Mouse (Mus musculus): ENCODE results near the gene Cdk19. TPM values are rescaled to one million over a fixed set of nuclear protein-coding genes. Genes with fewer than 3 reads are reported as not detected.

Cdk19 gene
- polyA plus RNA-seq, 1 experiment from 2014 or later, result 4.7 TPM

- Histone ChIP-seq H3K36me3 (replicated peaks) (no peaks in the 10 kb centered on the region), H3K27me3 (ENCODE audit: poor library complexity, severe bottlenecking) (no peaks in the 10 kb centered on the region), H3K4me1 (peaks cover 11% of the 10 kb centered on the region), H3K4me3 (no peak overlapping the region), H3K9me3 (no peaks in the 10 kb centered on the region), H3K27ac (no peak overlapping the region)
- WGBS, result 87% methylated on average over 2 of the region's 2 CpGs
- no peak for DNase-seq (ENCODE audit: extremely low spot score, low spot score)
Observed at GRCm38 (mm10) chr10:40358166-40358565, 18.8 kb downstream of the Cdk19 start.

DNA sequence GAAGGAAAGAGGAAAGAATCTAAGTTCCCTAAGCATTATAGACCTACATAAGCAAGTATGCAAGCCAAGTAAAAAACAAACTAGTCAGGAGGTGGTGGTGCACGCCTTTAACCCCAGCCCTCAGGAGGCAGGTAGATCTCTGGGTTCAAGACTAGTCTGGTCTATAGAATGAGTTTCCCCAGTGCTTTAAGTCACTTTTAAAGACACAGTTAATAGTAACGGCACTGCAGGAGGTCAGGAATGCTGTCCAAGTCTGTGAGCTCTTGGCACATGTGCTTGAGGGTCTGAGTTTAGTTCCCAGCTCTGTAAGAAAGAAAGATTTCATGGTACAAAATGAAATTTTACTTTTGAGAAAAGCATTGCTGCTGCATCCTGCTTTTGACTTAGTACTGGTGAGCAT, 19.8 kb downstream of the Cdk19 start:
- Histone ChIP-seq H3K27me3 (ENCODE audit: poor library complexity, severe bottlenecking) (no peaks in the 10 kb centered on the region), H3K9me3 (no peaks in the 10 kb centered on the region), H3K4me3 (no peak overlapping the region), H3K36me3 (replicated peaks) (no peaks in the 10 kb centered on the region), H3K4me1 (peaks cover 17% of the 10 kb centered on the region), H3K27ac (no peak overlapping the region)
- WGBS, result 83% methylated on average over 2 of the region's 2 CpGs
- no peak for DNase-seq (ENCODE audit: extremely low spot score, low spot score)

DNA sequence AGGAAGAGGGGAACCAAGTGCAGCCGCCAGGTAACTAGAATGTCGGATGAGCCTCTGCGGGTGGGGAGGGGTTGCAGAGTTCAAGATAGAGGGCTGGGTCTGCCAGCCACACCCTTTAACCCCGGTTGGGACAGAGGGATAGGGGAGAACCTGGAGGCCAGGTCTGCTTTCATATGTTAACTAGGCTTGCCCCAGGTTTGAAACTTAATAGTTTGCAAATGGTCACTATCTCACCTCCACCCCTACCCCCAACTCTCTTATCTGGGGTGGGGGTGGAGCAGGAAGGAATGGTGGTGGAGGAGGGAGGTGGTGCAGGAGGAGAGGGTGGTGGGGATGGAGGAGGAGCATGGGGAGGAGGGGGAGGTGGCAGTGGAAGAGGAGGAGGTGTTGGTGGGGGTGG, 23.6 kb downstream of the Cdk19 start:
- DNase-seq (ENCODE audit: extremely low spot score, low spot score), result no peak
- no peaks in the 10 kb centered on the region for H3K27me3 ChIP-seq (ENCODE audit: poor library complexity, severe bottlenecking)
- no peaks in the 10 kb centered on the region for H3K36me3 ChIP-seq (replicated peaks)
- H3K27ac ChIP-seq, result no peak overlapping the region
- 26% methylated on average over 4 of the region's 4 CpGs for WGBS
- H3K4me3 ChIP-seq, result no peak overlapping the region
- H3K4me1 ChIP-seq, result peaks cover 25% of the 10 kb centered on the region
- no peaks in the 10 kb centered on the region for H3K9me3 ChIP-seq

GRCm38 (mm10) chr10:40364642-40365361, 25.4 kb downstream of the Cdk19 start:
- Histone ChIP-seq H3K27me3 (ENCODE audit: poor library complexity, severe bottlenecking) (no peaks in the 10 kb centered on the region), H3K9me3 (no peaks in the 10 kb centered on the region), H3K4me3 (no peak overlapping the region), H3K27ac (no peak overlapping the region), H3K4me1 (peaks cover 19% of the 10 kb centered on the region), H3K36me3 (replicated peaks) (no peaks in the 10 kb centered on the region)
- DNase-seq (ENCODE audit: extremely low spot score, low spot score), result no peak
- WGBS, result 54% methylated on average over 5 of the region's 5 CpGs

DNA sequence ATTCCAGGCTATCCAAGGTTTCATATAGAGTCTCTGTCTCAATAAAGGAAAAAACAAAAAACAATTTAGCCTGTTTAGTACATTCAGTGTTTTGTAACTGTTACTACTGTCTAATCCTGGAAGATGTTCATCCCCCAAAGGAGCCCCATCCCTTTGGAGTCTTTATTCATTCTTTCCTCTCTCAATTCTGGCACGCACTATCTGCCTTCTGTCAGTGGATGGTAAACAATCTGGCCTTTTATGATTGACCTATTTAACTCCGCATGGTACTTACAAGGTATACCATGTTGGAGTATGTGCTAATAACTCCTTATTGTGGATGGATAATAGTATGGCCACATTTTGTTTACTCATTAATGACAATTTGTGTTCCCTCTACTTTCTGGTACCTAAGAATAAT, 26.6 kb downstream of the Cdk19 start:
- no peak overlapping the region for H3K27ac ChIP-seq
- no peaks in the 10 kb centered on the region for H3K36me3 ChIP-seq (replicated peaks)
- DNase-seq (ENCODE audit: extremely low spot score, low spot score), result no peak
- H3K4me3 ChIP-seq, result no peak overlapping the region
- peaks cover 19% of the 10 kb centered on the region for H3K4me1 ChIP-seq
- WGBS, result 87% methylated on average over 2 of the region's 2 CpGs
- H3K27me3 ChIP-seq (ENCODE audit: poor library complexity, severe bottlenecking), result no peaks in the 10 kb centered on the region
- no peaks in the 10 kb centered on the region for H3K9me3 ChIP-seq

- Histone ChIP-seq H3K4me1 (peaks cover 30% of the 10 kb centered on the region), H3K9me3 (no peaks in the 10 kb centered on the region), H3K4me3 (no peak overlapping the region), H3K27me3 (ENCODE audit: poor library complexity, severe bottlenecking) (no peaks in the 10 kb centered on the region), H3K27ac (no peak overlapping the region), H3K36me3 (replicated peaks) (no peaks in the 10 kb centered on the region)
- 79% methylated on average over 1 of the region's 1 CpGs for WGBS
- no peak for DNase-seq (ENCODE audit: extremely low spot score, low spot score)
Observed at GRCm38 (mm10) chr10:40368516-40368915, 29.2 kb downstream of the Cdk19 start.

DNA sequence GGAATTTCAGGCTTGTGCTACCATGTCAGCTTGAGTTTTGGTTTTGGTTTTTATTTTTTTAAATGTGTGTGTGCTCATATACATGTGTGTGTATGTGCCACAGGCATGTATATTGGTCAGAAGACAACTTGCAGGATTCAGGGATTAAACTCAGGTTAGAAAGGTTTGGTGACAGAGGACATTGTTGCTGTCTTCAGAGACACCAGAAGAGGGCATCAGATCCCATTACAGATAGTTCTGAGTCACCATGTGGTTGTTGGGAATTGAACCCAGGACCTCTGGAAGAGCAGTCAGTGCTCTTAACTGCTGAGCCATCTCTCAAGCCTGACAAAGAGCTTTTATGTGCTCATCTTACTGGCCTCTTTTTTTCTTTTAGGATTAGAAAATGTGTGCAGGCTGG, 30.8 kb downstream of the Cdk19 start:
- Histone ChIP-seq H3K4me1 (peaks cover 17% of the 10 kb centered on the region), H3K27me3 (ENCODE audit: poor library complexity, severe bottlenecking) (no peaks in the 10 kb centered on the region), H3K4me3 (no peak overlapping the region), H3K27ac (no peak overlapping the region), H3K36me3 (replicated peaks) (no peaks in the 10 kb centered on the region), H3K9me3 (no peaks in the 10 kb centered on the region)
- DNase-seq (ENCODE audit: extremely low spot score, low spot score), result no peak

DNA sequence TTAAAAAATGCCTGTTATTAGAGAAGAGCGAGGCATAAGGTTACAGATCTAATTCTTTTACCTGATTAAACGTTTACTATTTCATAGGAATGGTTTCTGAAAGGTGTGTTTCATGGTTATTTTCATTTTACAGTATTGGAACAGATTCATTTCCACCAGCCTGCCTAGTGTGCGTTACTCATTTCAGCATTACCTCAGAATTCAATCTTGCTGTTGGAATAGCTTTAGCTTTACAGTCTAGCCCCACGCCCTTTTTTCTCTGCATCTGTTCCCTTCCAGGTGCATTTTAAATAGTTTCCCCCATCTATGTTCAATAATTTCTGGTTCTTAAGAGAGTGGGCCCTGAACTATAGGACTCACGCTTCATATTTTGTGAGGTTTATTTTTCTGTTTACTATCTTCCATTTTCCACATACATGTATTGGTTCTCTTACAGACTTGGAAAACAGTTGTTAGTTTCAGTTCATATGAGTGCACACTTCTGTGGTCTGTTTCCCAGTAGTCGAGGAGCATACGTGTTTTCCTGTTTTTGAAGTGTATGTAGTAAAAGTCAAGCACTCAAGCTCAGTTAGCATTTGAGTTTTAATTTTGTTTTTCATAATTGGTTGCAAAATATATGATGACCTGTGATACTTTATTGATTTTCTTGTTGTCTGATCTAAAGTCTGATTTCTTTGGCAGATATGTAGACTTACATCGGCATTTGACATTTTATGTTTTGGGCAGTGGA, 32.0 kb downstream of the Cdk19 start:
- 89% methylated on average over 8 of the region's 8 CpGs for WGBS
- no peak overlapping the region for H3K27ac ChIP-seq
- H3K9me3 ChIP-seq, result no peaks in the 10 kb centered on the region
- no peaks in the 10 kb centered on the region for H3K36me3 ChIP-seq (replicated peaks)
- H3K27me3 ChIP-seq (ENCODE audit: poor library complexity, severe bottlenecking), result no peaks in the 10 kb centered on the region
- H3K4me3 ChIP-seq, result no peak overlapping the region
- DNase-seq (ENCODE audit: extremely low spot score, low spot score), result no peak
- H3K4me1 ChIP-seq, result peaks cover 20% of the 10 kb centered on the region

DNA sequence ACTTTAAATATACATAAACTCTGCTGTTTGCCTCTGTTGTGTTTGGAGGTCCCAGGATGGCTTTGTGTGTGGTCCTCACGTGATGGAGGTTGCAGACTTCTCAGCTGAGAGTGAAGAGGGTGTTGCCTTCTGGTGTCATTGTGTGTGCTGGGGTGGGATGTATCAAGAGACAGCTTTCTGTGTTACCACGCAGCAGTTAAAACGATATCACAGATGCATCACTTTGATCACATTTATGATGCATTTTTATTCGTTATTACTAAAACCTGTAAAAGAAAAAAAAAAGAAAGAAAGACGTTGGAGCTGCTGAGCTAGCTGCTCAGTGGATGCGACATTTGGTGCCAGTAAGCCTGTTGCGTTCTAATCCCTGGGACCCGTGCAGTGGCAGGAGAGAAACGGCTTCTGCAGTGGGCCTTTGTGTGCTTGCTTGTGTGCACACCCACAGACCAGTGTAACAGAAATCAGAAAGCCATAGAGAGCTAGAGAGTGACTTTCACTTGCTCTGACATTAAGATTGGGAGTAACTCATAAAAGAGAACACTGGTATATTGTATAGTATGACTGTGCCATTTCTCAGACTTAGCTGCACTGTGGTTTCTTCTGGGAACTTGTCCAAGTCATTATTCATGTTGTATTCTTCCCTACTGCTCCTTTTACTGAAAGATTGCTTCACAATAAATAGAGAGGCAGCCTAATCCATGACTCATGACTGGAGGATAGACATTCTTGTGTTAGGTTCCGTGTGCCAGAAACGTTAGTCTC, 32.7 kb downstream of the Cdk19 start:
- H3K36me3 ChIP-seq (replicated peaks), result no peaks in the 10 kb centered on the region
- no peaks in the 10 kb centered on the region for H3K9me3 ChIP-seq
- H3K4me1 ChIP-seq, result peaks cover 20% of the 10 kb centered on the region
- no peak overlapping the region for H3K4me3 ChIP-seq
- H3K27ac ChIP-seq, result peak overlapping the region; percentile 60; the same call in 1 of the 2 replicates
- WGBS, result 67% methylated on average over 11 of the region's 11 CpGs
- no peaks in the 10 kb centered on the region for H3K27me3 ChIP-seq (ENCODE audit: poor library complexity, severe bottlenecking)
- DNase-seq (ENCODE audit: extremely low spot score, low spot score), result no peak

DNA sequence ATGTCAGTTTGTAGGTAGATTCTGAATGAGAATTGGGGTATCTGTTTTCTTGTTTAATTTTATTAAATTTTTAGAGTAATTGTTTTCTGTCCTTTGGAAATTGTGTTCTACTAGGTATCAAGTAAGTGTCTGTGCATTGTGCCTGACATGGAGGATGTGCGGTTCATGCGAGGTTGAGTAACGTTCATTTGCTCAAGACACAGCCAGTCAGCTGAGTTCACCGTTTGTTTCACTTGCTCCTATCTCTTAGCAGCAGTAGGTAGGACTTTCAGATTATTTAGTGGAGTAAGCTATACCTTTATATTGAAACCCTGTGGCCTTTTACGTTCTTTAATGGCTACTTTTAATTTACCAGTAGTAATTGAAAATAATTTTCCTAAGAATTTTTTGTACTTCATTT, 34.4 kb downstream of the Cdk19 start:
- Histone ChIP-seq H3K9me3 (no peaks in the 10 kb centered on the region), H3K4me1 (peaks cover 20% of the 10 kb centered on the region), H3K27ac (no peak overlapping the region), H3K27me3 (ENCODE audit: poor library complexity, severe bottlenecking) (no peaks in the 10 kb centered on the region), H3K4me3 (no peak overlapping the region), H3K36me3 (replicated peaks) (no peaks in the 10 kb centered on the region)
- WGBS, result 95% methylated on average over 5 of the region's 5 CpGs
- no peak for DNase-seq (ENCODE audit: extremely low spot score, low spot score)

DNA sequence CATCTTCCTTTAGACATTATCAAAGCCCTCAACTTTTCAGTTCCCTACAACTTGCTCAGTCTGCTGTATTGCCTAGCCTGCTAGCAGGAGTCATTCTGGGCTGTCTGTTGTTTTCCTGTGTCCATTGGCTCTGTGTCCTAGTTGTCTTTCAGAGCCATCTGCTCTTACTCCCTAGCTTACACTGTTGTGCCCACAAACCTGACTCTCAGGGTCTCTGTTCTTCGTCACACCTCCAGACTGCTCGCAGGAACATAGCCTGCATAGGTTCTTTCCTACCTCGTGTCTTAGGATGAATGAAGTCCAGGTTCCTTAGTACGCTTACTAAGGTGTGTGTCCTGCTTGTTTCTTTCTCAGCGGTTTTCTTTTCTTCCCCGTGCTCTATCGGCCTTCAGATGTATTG, 35.5 kb downstream of the Cdk19 start:
- WGBS, result 87% methylated on average over 7 of the region's 7 CpGs
- Histone ChIP-seq H3K9me3 (no peaks in the 10 kb centered on the region), H3K27me3 (ENCODE audit: poor library complexity, severe bottlenecking) (no peaks in the 10 kb centered on the region), H3K4me3 (no peak overlapping the region), H3K36me3 (replicated peaks) (no peaks in the 10 kb centered on the region), H3K4me1 (peaks cover 20% of the 10 kb centered on the region), H3K27ac (no peak overlapping the region)
- DNase-seq (ENCODE audit: extremely low spot score, low spot score), result no peak

DNA sequence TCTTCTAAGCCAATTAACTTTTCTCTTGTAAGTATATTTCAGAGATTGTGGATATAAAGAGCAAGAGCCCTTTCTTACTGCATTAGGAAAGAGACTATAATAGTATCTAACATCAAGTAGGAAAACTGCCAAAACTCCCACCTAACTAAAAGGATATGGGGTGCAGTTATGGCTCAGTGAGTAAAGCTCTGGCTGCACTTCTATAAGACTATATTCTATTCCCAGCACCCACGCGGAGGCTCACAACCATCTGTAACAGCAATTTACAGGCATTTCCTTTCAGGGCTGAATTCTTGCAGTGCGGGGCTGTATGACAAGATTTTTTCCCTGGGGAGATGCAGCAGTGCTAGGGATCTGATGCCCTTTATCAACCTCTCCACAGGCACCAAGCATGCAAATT, 36.9 kb downstream of the Cdk19 start:
- 85% methylated on average over 3 of the region's 3 CpGs for WGBS
- Histone ChIP-seq H3K4me1 (peaks cover 18% of the 10 kb centered on the region), H3K4me3 (no peak overlapping the region), H3K9me3 (no peaks in the 10 kb centered on the region), H3K27ac (no peak overlapping the region), H3K27me3 (ENCODE audit: poor library complexity, severe bottlenecking) (no peaks in the 10 kb centered on the region), H3K36me3 (replicated peaks) (no peaks in the 10 kb centered on the region)
- DNase-seq (ENCODE audit: extremely low spot score, low spot score), result no peak

DNA sequence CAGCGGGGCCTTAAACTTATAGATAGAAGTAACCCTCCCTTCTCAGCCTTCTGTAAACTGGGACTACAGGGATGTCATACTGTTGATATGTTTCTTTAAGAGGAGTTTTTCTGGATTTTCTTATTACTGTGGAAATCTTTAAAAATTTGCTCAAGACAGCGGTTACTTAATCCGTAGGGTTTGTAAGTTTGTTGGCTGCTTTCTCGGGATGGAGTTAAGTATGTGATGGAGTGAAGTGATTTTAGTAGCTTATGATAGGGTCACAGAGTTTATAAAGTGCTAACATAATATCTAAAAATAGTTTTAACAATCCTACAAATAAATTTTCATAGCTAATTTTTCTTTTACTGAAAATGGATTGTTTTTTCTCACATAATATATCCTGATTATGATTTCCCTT, 38.9 kb downstream of the Cdk19 start:
- no peak overlapping the region for H3K4me3 ChIP-seq
- no peak overlapping the region for H3K27ac ChIP-seq
- no peaks in the 10 kb centered on the region for H3K36me3 ChIP-seq (replicated peaks)
- H3K4me1 ChIP-seq, result 0 out of 2 replicates have a peak, but pooled peaks cover 3% of the 10 kb centered on the region
- DNase-seq (ENCODE audit: extremely low spot score, low spot score), result no peak
- H3K27me3 ChIP-seq (ENCODE audit: poor library complexity, severe bottlenecking), result no peaks in the 10 kb centered on the region
- WGBS, result 96% methylated on average over 4 of the region's 4 CpGs
- no peaks in the 10 kb centered on the region for H3K9me3 ChIP-seq
